Mouse (Mus musculus) bone marrow macrophage, adult 2 months (primary cell): ENCODE results near the gene Prdx5.

Experiments used
- CTCF ChIP-seq: IDR thresholded peaks from 2 replicates; pipeline ENCODE4 v1.5.1; 2012; ENCODE audit warnings: low read depth, mild to moderate bottlenecking, low read length, moderate library complexity
- POLR2A ChIP-seq: IDR thresholded peaks from 2 replicates; pipeline ENCODE4 v1.6.1; 2012; ENCODE audit warnings: mild to moderate bottlenecking, low read depth, low read length, borderline replicate concordance

DNA sequence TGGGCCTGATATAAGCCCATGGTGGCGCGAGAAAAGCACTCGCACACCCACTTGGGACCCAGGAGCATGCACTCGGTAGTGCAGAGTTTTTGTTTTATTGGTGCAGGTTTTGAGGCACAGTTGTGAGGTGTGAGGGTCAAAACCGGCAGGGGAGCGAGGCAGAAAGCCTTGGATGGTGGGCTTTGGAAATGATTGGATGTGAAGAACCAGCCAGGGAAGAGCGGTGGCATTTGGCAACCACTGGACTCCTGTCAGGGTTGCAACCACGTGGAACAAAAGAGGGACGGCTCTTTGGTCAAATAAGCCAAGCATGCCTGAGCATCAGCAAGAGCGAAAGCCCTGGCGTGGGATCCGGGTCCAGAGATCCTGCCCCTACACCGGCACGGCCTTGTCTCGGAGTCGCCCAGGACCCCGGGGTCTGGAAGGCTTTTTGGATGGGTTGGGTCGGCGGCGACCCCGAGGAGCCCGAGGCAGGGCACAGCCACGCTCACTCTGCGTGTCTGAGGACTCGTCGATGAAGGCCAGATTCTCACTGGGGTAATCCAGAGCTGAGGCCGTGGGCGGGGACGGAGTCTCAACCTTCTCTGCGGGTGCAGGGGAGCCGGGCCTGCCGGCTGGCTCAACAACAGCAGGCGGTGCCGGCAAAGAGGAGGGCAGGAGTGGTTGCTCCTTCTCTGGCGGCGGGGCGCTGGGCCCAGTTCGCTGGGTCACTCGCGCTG, 15.9 kb upstream of the Prdx5 start:
- TF ChIP-seq CTCF (no peak), POLR2A (no peak)
